In genomic region chr2:167945451-167945850, GRCm38 (mm10) we compare ENCODE assay signal across 15 mouse cellular contexts. TPM values are rescaled to one million over a fixed set of nuclear protein-coding genes. Genes with fewer than 3 reads are reported as not detected.
DNase-seq lines count a peak whose midpoint lies in the region; ATAC-seq lines count a peak whose summit lies in the region.
"Had no signal": no experiment of that assay in that cellular context is flagged by ENCODE, and none has a peak within 500 bp of the region (broad histone marks: within the 10 kb centered on the region; RNA-seq: fewer than 3 reads in every experiment).

No protein-coding gene starts in this region.

- H3K36me3 ChIP-seq in midbrain, embryonic 10.5 days: no peaks in the 10 kb centered on the region
- no peaks in the 10 kb centered on the region for H3K36me3 ChIP-seq in midbrain, embryonic 15.5 days (replicated peaks)
- H3K36me3 ChIP-seq: forebrain, embryonic 12.5 days; heart, embryonic 12.5 days; neural tube, embryonic 13.5 days had no signal

- peak; percentile 91 for DNase-seq in heart, adult 11 months
- DNase-seq in heart, adult 8-10 months (ENCODE audit: low spot score): no peak
- DNase-seq in midbrain, embryonic 10.5 days (ENCODE audit: low spot score): no peak
- DNase-seq in brain, adult 2 months (ENCODE audit: low read depth, low spot score): peak; percentile 20
- peak; percentile 49 for DNase-seq in testis, postnatal 14 days (ENCODE audit: low spot score)
- DNase-seq in left cerebral cortex, adult 8-10 months (ENCODE audit: low spot score in 2 of 2): no peak
- DNase-seq: cerebellum, adult 11-12 months; kidney, adult 2 months; kidney, postnatal 25 days; liver, postnatal 0 days; right cerebral cortex, postnatal 4 days had no signal

- no peak overlapping the region for H3K4me3 ChIP-seq in midbrain, embryonic 10.5 days
- no peak overlapping the region for H3K4me3 ChIP-seq in midbrain, embryonic 15.5 days
- H3K4me3 ChIP-seq: forebrain, embryonic 12.5 days; heart, embryonic 12.5 days; neural tube, embryonic 13.5 days had no signal

- H3K9me3 ChIP-seq in midbrain, embryonic 10.5 days (replicated peaks): no peaks in the 10 kb centered on the region
- H3K9me3 ChIP-seq in midbrain, embryonic 15.5 days: no peaks in the 10 kb centered on the region
- H3K9me3 ChIP-seq: forebrain, embryonic 12.5 days; heart, embryonic 12.5 days; neural tube, embryonic 13.5 days had no signal

- ATAC-seq in midbrain, embryonic 15.5 days (replicated peaks): no peak
- ATAC-seq: liver, postnatal 0 days had no signal

- no peaks in the 10 kb centered on the region for H3K27me3 ChIP-seq in midbrain, embryonic 10.5 days (ENCODE audit: low read depth, poor library complexity, severe bottlenecking)
- H3K27me3 ChIP-seq in midbrain, embryonic 15.5 days (replicated peaks): no peaks in the 10 kb centered on the region
- H3K27me3 ChIP-seq: forebrain, embryonic 12.5 days; heart, embryonic 12.5 days; neural tube, embryonic 13.5 days had no signal

- H3K27ac ChIP-seq in midbrain, embryonic 10.5 days (replicated peaks): peak overlapping the region; percentile 39; the same call in 1 of the 2 replicates
- no peak overlapping the region for H3K27ac ChIP-seq in midbrain, embryonic 15.5 days
- H3K27ac ChIP-seq: forebrain, embryonic 12.5 days; neural tube, embryonic 13.5 days had no signal

- H3K4me2 ChIP-seq in midbrain, embryonic 15.5 days: no peak overlapping the region
- H3K4me2 ChIP-seq: forebrain, embryonic 12.5 days; heart, embryonic 12.5 days; neural tube, embryonic 13.5 days had no signal

- H3K4me1 ChIP-seq in midbrain, embryonic 10.5 days: peaks cover 67% of the 10 kb centered on the region
- peaks cover 69% of the 10 kb centered on the region for H3K4me1 ChIP-seq in midbrain, embryonic 15.5 days

- no peak overlapping the region for H3K9ac ChIP-seq in midbrain, embryonic 15.5 days
- H3K9ac ChIP-seq: forebrain, embryonic 12.5 days; heart, embryonic 12.5 days; liver, postnatal 0 days; neural tube, embryonic 13.5 days had no signal

- WGBS in midbrain, embryonic 10.5 days: 94% methylated on average over 5 of the region's 5 CpGs
- WGBS in midbrain, embryonic 15.5 days: 73% methylated on average over 5 of the region's 5 CpGs

RNA-seq across cellular contexts. Expression of gene Ptpn1, which starts 13.6 kb away (rescaled TPM):
- total RNA-seq in heart, adult 8-10 months (2022): 10 to 100 TPM; 14.7 to 17.6 (median 16.4) TPM
- 79.2 and 79.8 TPM in 2 replicates for polyA plus RNA-seq in midbrain, embryonic 10.5 days (2016; fragmentation: Nextera tagmentation; extraction: Ambion mirVana)
- 73.6 and 74.5 TPM in 2 replicates for polyA plus RNA-seq in midbrain, embryonic 15.5 days (2015; fragmentation: Nextera tagmentation; extraction: Ambion mirVana)
- 10 to 100 TPM; 40.0 to 54.9 (median 50.1) TPM for total RNA-seq in left cerebral cortex, adult 8-10 months (2022)

Comparison
In these comparisons a context has a peak if more than half of its experiments do, and no peak if none do; other contexts are left out.
1. DNase-seq: peak in heart, adult 11 months (single experiment), brain, adult 2 months (single experiment) and testis, postnatal 14 days (single experiment); none in heart, adult 8-10 months (single experiment), midbrain, embryonic 10.5 days (single experiment) and left cerebral cortex, adult 8-10 months (0 of 2).